Mouse (Mus musculus): Measurements from ENCODE around the gene Prss21. TPM values are rescaled to one million over a fixed set of nuclear protein-coding genes. Genes with fewer than 3 reads are reported as not detected.

Gene Prss21
- polyA plus RNA-seq, 1 experiment from 2014 or later = not detected

DNA sequence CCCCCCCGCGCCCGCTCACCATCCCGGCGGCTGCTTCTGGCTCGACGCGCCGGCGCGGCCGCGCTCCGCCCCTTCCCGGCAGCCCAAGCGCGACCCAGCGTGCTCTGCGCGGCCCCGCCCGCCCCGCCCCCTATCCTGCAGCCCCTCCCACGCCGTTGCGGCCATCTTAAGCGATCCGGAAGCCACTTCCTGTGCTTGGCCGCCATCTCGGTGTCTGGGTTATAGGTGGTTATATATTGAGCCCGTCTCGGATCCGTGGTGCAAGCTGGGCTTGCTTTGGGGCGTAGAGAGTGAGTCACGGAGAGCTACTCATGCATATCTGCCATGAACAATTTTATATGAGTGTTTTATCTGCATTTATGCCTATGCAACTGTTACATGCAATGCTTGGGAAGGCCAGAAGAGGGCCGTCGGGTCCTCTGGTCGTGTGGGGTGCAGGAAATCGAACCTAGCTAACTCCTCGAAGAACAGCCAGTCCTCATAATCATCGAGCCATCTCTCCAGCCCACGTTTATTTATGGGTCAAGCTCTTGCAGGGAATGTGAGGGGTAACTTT lies 38.7 kb upstream of the Prss21 start, which contains the start of gene Elob:
TSS of gene Elob (minus strand) at position 73 of the 556 bp plus-strand sequence.
- Histone ChIP-seq H3K4me1 (replicated peaks; ENCODE audit: control insufficient read depth, insufficient read depth, low read length) (peaks cover 22% of the 10 kb centered on the region), H3K9me3 (ENCODE audit: control insufficient read depth, low read length) (no peaks in the 10 kb centered on the region), H3K36me3 (replicated peaks; ENCODE audit: control insufficient read depth, insufficient read depth) (peaks cover 35% of the 10 kb centered on the region), H3K4me3 (replicated peaks; ENCODE audit: low read length) (peak within 1 kb of the TSS; percentile 89), H3K4me2 (replicated peaks) (peak within 1 kb of the TSS; percentile 79), H3K27ac (peak within 1 kb of the TSS; percentile 96), H3K27me3 (ENCODE audit: control insufficient read depth, insufficient read depth, low read length) (peaks cover 6% of the 10 kb centered on the region; the same call in 1 of the 2 replicates), H3K9ac (peak within 1 kb of the TSS; percentile 90)
- ATAC-seq (ENCODE audit: low FRiP score) (peak; percentile 96), DNase-seq (ENCODE audit: low spot score) (peak; percentile 88)
- WGBS = 1% methylated on average over 39 of the region's 42 CpGs

DNA sequence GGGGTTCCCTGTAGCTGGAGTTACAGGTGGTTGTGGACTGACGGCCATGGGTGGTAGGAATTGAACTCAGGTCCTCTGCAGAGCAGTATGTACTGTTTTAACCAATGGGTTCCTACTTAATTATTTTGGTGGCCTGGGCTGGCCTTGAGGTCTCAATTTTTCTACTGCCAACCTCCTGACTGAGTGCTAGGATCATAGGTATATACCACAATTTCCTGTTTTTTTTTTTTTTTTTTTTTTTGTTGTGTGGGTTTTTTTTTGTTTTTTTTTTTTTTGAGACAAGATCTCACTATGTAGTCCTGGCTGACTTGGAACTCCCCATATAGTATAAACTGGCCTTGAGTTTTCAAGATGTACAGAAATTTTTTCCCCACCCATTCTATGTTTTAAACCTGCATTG lies 36.7 kb upstream of the Prss21 start:
- Histone ChIP-seq H3K4me3 (replicated peaks; ENCODE audit: low read length) (no peak overlapping the region), H3K27me3 (ENCODE audit: control insufficient read depth, insufficient read depth, low read length) (peaks cover 6% of the 10 kb centered on the region; the same call in 1 of the 2 replicates), H3K36me3 (replicated peaks; ENCODE audit: control insufficient read depth, insufficient read depth) (peaks cover 14% of the 10 kb centered on the region), H3K4me1 (replicated peaks; ENCODE audit: control insufficient read depth, insufficient read depth, low read length) (peaks cover 22% of the 10 kb centered on the region), H3K27ac (no peak overlapping the region), H3K4me2 (replicated peaks) (no peak overlapping the region), H3K9ac (no peak overlapping the region), H3K9me3 (ENCODE audit: control insufficient read depth, low read length) (no peaks in the 10 kb centered on the region)
- ATAC-seq (ENCODE audit: low FRiP score) = no peak
- no peak for DNase-seq (ENCODE audit: low spot score)
- 97% methylated on average over 1 of the region's 1 CpGs for WGBS

DNA sequence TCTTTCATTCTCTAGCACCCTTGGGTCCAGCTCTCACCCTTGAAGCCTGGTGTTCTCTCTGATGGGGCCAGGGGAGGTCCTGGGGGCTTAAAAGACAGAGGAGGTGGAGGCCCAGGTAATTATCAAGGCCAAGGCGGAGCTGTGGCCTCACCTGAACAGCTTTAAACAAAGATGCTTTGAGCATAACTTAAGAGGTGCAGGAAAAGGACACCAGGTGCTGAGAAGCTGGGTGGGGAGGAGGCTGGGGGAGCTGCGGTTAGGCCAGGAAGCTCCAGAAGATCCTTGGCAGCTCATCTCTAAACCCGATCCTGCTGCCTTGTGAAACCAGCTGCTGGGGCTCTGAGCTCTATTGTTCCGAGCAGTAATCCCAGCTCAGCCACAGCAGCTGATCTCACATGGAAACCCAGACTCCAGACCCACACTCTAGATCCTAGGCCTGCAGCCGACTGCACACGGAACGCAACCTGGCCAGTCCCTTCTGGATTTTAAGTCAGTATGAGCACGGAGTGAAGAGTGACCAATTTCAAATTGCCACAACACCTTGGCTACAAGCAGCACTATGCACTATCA lies 31.8 kb upstream of the Prss21 start, which contains the start of gene Prss33:
TSS of gene Prss33 (minus strand) at position 51 of the 570 bp plus-strand sequence.
- Histone ChIP-seq H3K9ac (no peak within 1 kb of the TSS), H3K4me2 (replicated peaks) (no peak within 1 kb of the TSS), H3K4me3 (replicated peaks; ENCODE audit: low read length) (no peak within 1 kb of the TSS), H3K4me1 (replicated peaks; ENCODE audit: control insufficient read depth, insufficient read depth, low read length) (no peaks in the 10 kb centered on the region), H3K36me3 (replicated peaks; ENCODE audit: control insufficient read depth, insufficient read depth) (no peaks in the 10 kb centered on the region), H3K27ac (no peak within 1 kb of the TSS), H3K27me3 (ENCODE audit: control insufficient read depth, insufficient read depth, low read length) (peaks cover 6% of the 10 kb centered on the region; the same call in 1 of the 2 replicates), H3K9me3 (ENCODE audit: control insufficient read depth, low read length) (no peaks in the 10 kb centered on the region)
- ATAC-seq (ENCODE audit: low FRiP score) = no peak
- DNase-seq (ENCODE audit: low spot score) = no peak
- WGBS = 73% methylated on average over 8 of the region's 8 CpGs

DNA sequence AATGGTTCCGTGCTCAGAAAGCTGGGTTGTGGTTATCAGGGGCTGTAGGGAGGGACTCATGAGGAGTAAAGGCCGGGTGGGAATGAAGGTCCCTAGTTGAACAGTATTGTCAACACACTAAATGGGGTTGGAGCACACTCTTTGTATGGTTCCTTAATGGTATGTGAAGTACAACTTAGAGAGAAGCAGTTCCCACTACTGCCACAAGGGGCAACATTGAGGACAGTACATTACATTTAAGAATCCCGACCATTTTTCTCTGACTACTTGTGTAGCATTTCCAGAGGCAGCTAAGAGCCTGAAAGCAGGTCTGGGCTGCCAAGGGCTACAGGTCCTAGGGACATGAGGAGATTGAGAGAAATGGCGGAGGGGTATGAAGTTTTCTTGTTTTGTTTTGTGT lies 26.7 kb upstream of the Prss21 start:
- Histone ChIP-seq H3K4me2 (replicated peaks) (no peak overlapping the region), H3K27me3 (ENCODE audit: control insufficient read depth, insufficient read depth, low read length) (no peaks in the 10 kb centered on the region), H3K27ac (no peak overlapping the region), H3K36me3 (replicated peaks; ENCODE audit: control insufficient read depth, insufficient read depth) (no peaks in the 10 kb centered on the region), H3K4me3 (replicated peaks; ENCODE audit: low read length) (no peak overlapping the region), H3K4me1 (replicated peaks; ENCODE audit: control insufficient read depth, insufficient read depth, low read length) (no peaks in the 10 kb centered on the region), H3K9ac (no peak overlapping the region), H3K9me3 (ENCODE audit: control insufficient read depth, low read length) (no peaks in the 10 kb centered on the region)
- WGBS = 31% methylated on average over 4 of the region's 4 CpGs
- no peak for ATAC-seq (ENCODE audit: low FRiP score)
- peak; percentile 81 for DNase-seq (ENCODE audit: low spot score)

- H3K4me2 ChIP-seq (replicated peaks) = peak overlapping the region; percentile 14; the same call in 1 of the 2 replicates
- WGBS = 45% methylated on average over 23 of the region's 23 CpGs
- no peaks in the 10 kb centered on the region for H3K27me3 ChIP-seq (ENCODE audit: control insufficient read depth, insufficient read depth, low read length)
- no peaks in the 10 kb centered on the region for H3K4me1 ChIP-seq (replicated peaks; ENCODE audit: control insufficient read depth, insufficient read depth, low read length)
- ATAC-seq (ENCODE audit: low FRiP score) (no peak), DNase-seq (ENCODE audit: low spot score) (no peak)
- H3K27ac ChIP-seq = no peak overlapping the region
- H3K9ac ChIP-seq = no peak overlapping the region
- no peaks in the 10 kb centered on the region for H3K36me3 ChIP-seq (replicated peaks; ENCODE audit: control insufficient read depth, insufficient read depth)
- H3K4me3 ChIP-seq (replicated peaks; ENCODE audit: low read length) = no peak overlapping the region
- H3K9me3 ChIP-seq (ENCODE audit: control insufficient read depth, low read length) = no peaks in the 10 kb centered on the region
Observed at GRCm38 (mm10) chr17:23843141-23843811, 24.6 kb upstream of the Prss21 start.

DNA sequence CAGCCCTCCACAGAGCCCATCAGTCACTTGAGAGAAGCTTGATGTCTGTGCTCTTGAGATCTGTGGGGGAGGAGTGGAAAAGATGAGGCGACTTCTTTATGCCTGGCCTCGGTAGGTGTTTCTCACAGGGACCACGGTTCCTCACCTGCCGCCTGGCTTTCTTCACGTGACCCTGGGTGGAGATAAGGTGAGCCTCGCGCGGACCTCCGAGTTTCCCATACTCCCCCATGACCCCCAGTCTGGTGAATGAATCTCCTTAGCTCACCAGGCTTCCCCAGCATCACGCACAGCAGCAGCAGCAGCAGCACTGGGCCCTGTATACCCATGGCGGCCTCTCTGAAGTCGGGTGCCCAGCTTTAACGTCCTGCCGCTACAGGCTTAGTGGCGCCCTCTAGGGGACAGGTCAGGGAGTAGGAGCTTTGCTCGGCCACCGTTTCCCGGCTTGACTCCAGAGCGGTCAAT lies 24.0 kb upstream of the Prss21 start, which contains the start of the genes Prss32 and Prss41:
TSS of gene Prss32 (plus strand) at position 44 of the 462 bp plus-strand sequence.
TSS of gene Prss41 (minus strand) at position 361 of the 462 bp plus-strand sequence.
- ATAC-seq (ENCODE audit: low FRiP score) = no peak
- Histone ChIP-seq H3K4me1 (replicated peaks; ENCODE audit: control insufficient read depth, insufficient read depth, low read length) (no peaks in the 10 kb centered on the region), H3K27ac (no peak within 1 kb of the TSS), H3K9me3 (ENCODE audit: control insufficient read depth, low read length) (no peaks in the 10 kb centered on the region), H3K27me3 (ENCODE audit: control insufficient read depth, insufficient read depth, low read length) (no peaks in the 10 kb centered on the region), H3K4me3 (replicated peaks; ENCODE audit: low read length) (no peak within 1 kb of the TSS), H3K36me3 (replicated peaks; ENCODE audit: control insufficient read depth, insufficient read depth) (no peaks in the 10 kb centered on the region), H3K4me2 (replicated peaks) (peak within 1 kb of the TSS; percentile 14), H3K9ac (no peak within 1 kb of the TSS)
- 15% methylated on average over 19 of the region's 19 CpGs for WGBS
- no peak for DNase-seq (ENCODE audit: low spot score)

GRCm38 (mm10) chr17:23850028-23850427 lies 17.8 kb upstream of the Prss21 start:
- Histone ChIP-seq H3K36me3 (replicated peaks; ENCODE audit: control insufficient read depth, insufficient read depth) (no peaks in the 10 kb centered on the region), H3K4me2 (replicated peaks) (no peak overlapping the region), H3K4me1 (replicated peaks; ENCODE audit: control insufficient read depth, insufficient read depth, low read length) (no peaks in the 10 kb centered on the region), H3K9me3 (ENCODE audit: control insufficient read depth, low read length) (no peaks in the 10 kb centered on the region), H3K27ac (no peak overlapping the region), H3K9ac (no peak overlapping the region), H3K4me3 (replicated peaks; ENCODE audit: low read length) (no peak overlapping the region), H3K27me3 (ENCODE audit: control insufficient read depth, insufficient read depth, low read length) (no peaks in the 10 kb centered on the region)
- WGBS = 69% methylated on average over 2 of the region's 2 CpGs
- ATAC-seq (ENCODE audit: low FRiP score) = no peak
- no peak for DNase-seq (ENCODE audit: low spot score)

DNA sequence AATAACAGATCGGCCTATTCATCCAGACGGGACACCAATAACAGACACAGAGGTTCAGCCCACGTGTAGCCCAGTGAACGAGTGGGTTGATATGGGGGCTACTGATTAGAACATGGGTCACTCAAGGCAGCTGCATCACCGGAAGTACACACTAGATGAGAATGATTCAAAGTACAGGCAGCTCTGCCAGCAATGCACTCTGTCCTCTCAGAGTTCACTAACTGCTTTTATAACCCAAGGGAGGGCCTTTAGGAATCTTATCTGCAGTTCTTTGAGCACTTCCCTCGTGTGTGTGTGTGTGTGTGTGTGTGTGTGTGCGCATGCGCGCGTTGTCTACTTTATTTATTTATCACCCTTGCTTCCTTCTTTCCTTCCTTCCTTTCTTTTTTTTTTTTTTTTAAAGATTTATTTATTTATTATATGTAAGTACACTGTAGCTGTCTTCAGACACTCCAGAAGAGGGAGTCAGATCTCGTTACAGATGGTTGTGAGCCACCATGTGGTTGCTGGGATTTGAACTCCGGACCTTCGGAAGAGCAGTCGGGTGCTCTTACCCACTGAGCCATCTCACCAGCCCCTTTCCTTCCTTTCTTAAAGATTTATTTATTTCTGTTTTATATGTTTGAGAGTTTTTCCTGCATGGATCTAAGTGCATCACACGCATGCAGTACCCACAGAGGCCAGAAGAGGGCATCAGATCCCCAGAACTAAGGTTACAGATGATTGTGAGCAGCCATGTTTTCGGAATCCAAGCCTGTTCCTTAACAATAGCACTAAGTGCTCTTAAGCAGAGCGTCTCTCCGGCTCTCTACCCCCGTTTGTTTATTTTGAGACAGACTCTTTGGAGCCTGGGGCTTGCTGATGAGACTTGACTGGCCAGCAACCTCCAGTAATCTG lies 16.8 kb upstream of the Prss21 start:
- H3K9ac ChIP-seq = no peak overlapping the region
- 61% methylated on average over 18 of the region's 19 CpGs for WGBS
- H3K4me2 ChIP-seq (replicated peaks) = no peak overlapping the region
- DNase-seq (ENCODE audit: low spot score) (peak; percentile 78), ATAC-seq (ENCODE audit: low FRiP score) (0 out of 2 replicates have a peak, but pooled peaks have one; percentile 34)
- H3K27me3 ChIP-seq (ENCODE audit: control insufficient read depth, insufficient read depth, low read length) = no peaks in the 10 kb centered on the region
- 0 out of 2 replicates have a peak overlapping the region, but pooled peaks have one; percentile 38 for H3K27ac ChIP-seq
- no peaks in the 10 kb centered on the region for H3K4me1 ChIP-seq (replicated peaks; ENCODE audit: control insufficient read depth, insufficient read depth, low read length)
- H3K36me3 ChIP-seq (replicated peaks; ENCODE audit: control insufficient read depth, insufficient read depth) = no peaks in the 10 kb centered on the region
- H3K9me3 ChIP-seq (ENCODE audit: control insufficient read depth, low read length) = no peaks in the 10 kb centered on the region
- H3K4me3 ChIP-seq (replicated peaks; ENCODE audit: low read length) = no peak overlapping the region

Measured in hindbrain, embryonic 14.5 days (tissue).